Mouse (Mus musculus) forebrain, embryonic 13.5 days (tissue): ENCODE measurements around the gene Rmnd5a. TPM values are rescaled to one million over a fixed set of nuclear protein-coding genes. Genes with fewer than 3 reads are reported as not detected.
"Not testable (repeated sequence)": the region's sequence is repeated elsewhere in the genome, so short reads cannot be mapped to it uniquely, and the experiment has no call there.

Experiments used
- ATAC-seq: fragments of 200-750 bp; cut with Nextera tagmentation; 2 replicates; pipeline ENCODE4 v1.8.0; 2017
- H3K27ac ChIP-seq: fragments of 300-500 bp; sonication (generic); 2 replicates; pipeline ENCODE4 v1.5.1; 2015; ENCODE audit warnings: inconsistent platforms, mild to moderate bottlenecking, moderate library complexity
- H3K27me3 ChIP-seq: fragments of 300-500 bp; sonication (generic); 2 replicates; pipeline ENCODE4 v1.6.1; 2015; ENCODE audit warnings: mild to moderate bottlenecking, inconsistent platforms
- H3K36me3 ChIP-seq: fragments of 300-500 bp; sonication (generic); 2 replicates; pipeline ENCODE4 v1.6.1; 2015; ENCODE audit warnings: mild to moderate bottlenecking, inconsistent platforms; ENCODE audit not compliant: poor library complexity, severe bottlenecking
- H3K4me1 ChIP-seq: fragments of 300-500 bp; sonication (generic); 2 replicates; pipeline ENCODE4 v1.6.1; 2015; ENCODE audit warnings: inconsistent platforms
- H3K4me2 ChIP-seq: fragments of 300-500 bp; sonication (generic); 2 replicates; pipeline ENCODE4 v1.6.1; 2015; ENCODE audit warnings: inconsistent platforms, mild to moderate bottlenecking, moderate library complexity
- H3K4me3 ChIP-seq: fragments of 300-500 bp; sonication (generic); 2 replicates; pipeline ENCODE4 v1.5.1; 2015; ENCODE audit warnings: mild to moderate bottlenecking, inconsistent platforms
- H3K9ac ChIP-seq: fragments of 300-500 bp; sonication (generic); 2 replicates; pipeline ENCODE4 v1.6.1; 2015; ENCODE audit warnings: mild to moderate bottlenecking, inconsistent platforms
- H3K9me3 ChIP-seq: fragments of 300-500 bp; sonication (generic); replicated peaks from 2 replicates; pipeline ENCODE4 v1.6.1; 2016; ENCODE audit warnings: inconsistent platforms
- WGBS: fragments of 180-500 bp; shearing (Covaris S2); methylation state at CpG from one replicate; pipeline ENCODE4 v1.1.7; 2015; 5-methylcytosine and 5-hydroxymethylcytosine counted together
- polyA plus RNA-seq: library from polyadenylated mRNA; unstranded; fragments of >200 nt; fragmentation: Nextera tagmentation; extraction: Ambion mirVana; gene quantifications from 2 replicates; pipeline ENCODE4 v1.2.1, GENCODE M21; 2015

The Rmnd5a gene
- polyA plus RNA-seq, 1 experiment from 2014 or later = 6.8 TPM

- ATAC-seq = no peak
- no peaks in the 10 kb centered on the region for H3K36me3 ChIP-seq
- H3K4me1 ChIP-seq = no peaks in the 10 kb centered on the region
- no peak overlapping the region for H3K27ac ChIP-seq
- 76% methylated on average over 4 of the region's 4 CpGs for WGBS
- no peak overlapping the region for H3K9ac ChIP-seq
- H3K4me3 ChIP-seq = no peak overlapping the region
- no peak overlapping the region for H3K4me2 ChIP-seq
- no peaks in the 10 kb centered on the region for H3K9me3 ChIP-seq
- H3K27me3 ChIP-seq = no peaks in the 10 kb centered on the region
Observed at GRCm38 (mm10) chr6:71471830-71472520, 31.5 kb upstream of the Rmnd5a start.

GRCm38 (mm10) chr6:71469291-71469690 is 28.9 kb upstream of the Rmnd5a start:
- no peaks in the 10 kb centered on the region for H3K9me3 ChIP-seq
- no peaks in the 10 kb centered on the region for H3K27me3 ChIP-seq
- ATAC-seq = no peak
- H3K9ac ChIP-seq = no peak overlapping the region
- no peak overlapping the region for H3K4me3 ChIP-seq
- WGBS = 77% methylated on average over 3 of the region's 3 CpGs
- 0 out of 2 replicates have a peak, but pooled peaks cover 3% of the 10 kb centered on the region for H3K4me1 ChIP-seq
- H3K27ac ChIP-seq = no peak overlapping the region
- H3K36me3 ChIP-seq = no peaks in the 10 kb centered on the region
- H3K4me2 ChIP-seq = no peak overlapping the region

- no peaks in the 10 kb centered on the region for H3K27me3 ChIP-seq
- no peak overlapping the region for H3K27ac ChIP-seq
- H3K9ac ChIP-seq = no peak overlapping the region
- 0 out of 2 replicates have a peak, but pooled peaks cover 3% of the 10 kb centered on the region for H3K4me1 ChIP-seq
- no peaks in the 10 kb centered on the region for H3K9me3 ChIP-seq
- no peak overlapping the region for H3K4me2 ChIP-seq
- H3K36me3 ChIP-seq = no peaks in the 10 kb centered on the region
- H3K4me3 ChIP-seq = no peak overlapping the region
- WGBS = 69% methylated on average over 4 of the region's 4 CpGs
- no peak for ATAC-seq
Observed at GRCm38 (mm10) chr6:71467766-71468165, 27.3 kb upstream of the Rmnd5a start.

- no peak for ATAC-seq
- Histone ChIP-seq H3K9ac (no peak overlapping the region), H3K4me2 (no peak overlapping the region), H3K36me3 (no peaks in the 10 kb centered on the region), H3K4me1 (0 out of 2 replicates have a peak, but pooled peaks cover 3% of the 10 kb centered on the region), H3K27me3 (no peaks in the 10 kb centered on the region), H3K27ac (no peak overlapping the region), H3K9me3 (no peaks in the 10 kb centered on the region), H3K4me3 (no peak overlapping the region)
- 70% methylated on average over 3 of the region's 3 CpGs for WGBS
Observed at GRCm38 (mm10) chr6:71465146-71465545, 24.7 kb upstream of the Rmnd5a start.

GRCm38 (mm10) chr6:71457956-71458608 is 17.6 kb upstream of the Rmnd5a start:
- no peaks in the 10 kb centered on the region for H3K36me3 ChIP-seq
- no peaks in the 10 kb centered on the region for H3K9me3 ChIP-seq
- no peaks in the 10 kb centered on the region for H3K4me1 ChIP-seq
- no peak overlapping the region for H3K27ac ChIP-seq
- 81% methylated on average over 8 of the region's 8 CpGs for WGBS
- H3K4me3 ChIP-seq = no peak overlapping the region
- no peak overlapping the region for H3K4me2 ChIP-seq
- H3K27me3 ChIP-seq = no peaks in the 10 kb centered on the region
- no peak overlapping the region for H3K9ac ChIP-seq
- ATAC-seq = no peak

GRCm38 (mm10) chr6:71453983-71454739 is 13.7 kb upstream of the Rmnd5a start:
- not testable (repeated sequence) for ATAC-seq, H3K4me3 ChIP-seq, H3K27ac ChIP-seq, H3K4me2 ChIP-seq, H3K36me3 ChIP-seq, H3K4me1 ChIP-seq, H3K27me3 ChIP-seq, H3K9me3 ChIP-seq, H3K9ac ChIP-seq

- Histone ChIP-seq H3K4me1 (no peaks in the 10 kb centered on the region), H3K36me3 (no peaks in the 10 kb centered on the region), H3K9ac (no peak overlapping the region), H3K4me3 (no peak overlapping the region), H3K4me2 (no peak overlapping the region), H3K27ac (no peak overlapping the region), H3K27me3 (no peaks in the 10 kb centered on the region), H3K9me3 (no peaks in the 10 kb centered on the region)
- 82% methylated on average over 2 of the region's 2 CpGs for WGBS
- ATAC-seq = no peak
Observed at GRCm38 (mm10) chr6:71452792-71453191, 12.4 kb upstream of the Rmnd5a start.

- 86% methylated on average over 6 of the region's 6 CpGs for WGBS
- no peak overlapping the region for H3K9ac ChIP-seq
- no peaks in the 10 kb centered on the region for H3K9me3 ChIP-seq
- ATAC-seq = no peak
- H3K36me3 ChIP-seq = no peaks in the 10 kb centered on the region
- no peak overlapping the region for H3K27ac ChIP-seq
- H3K4me3 ChIP-seq = no peak overlapping the region
- H3K4me2 ChIP-seq = no peak overlapping the region
- H3K27me3 ChIP-seq = no peaks in the 10 kb centered on the region
- H3K4me1 ChIP-seq = peaks cover 10% of the 10 kb centered on the region
Observed at GRCm38 (mm10) chr6:71445560-71445959, 5.1 kb upstream of the Rmnd5a start.

- Histone ChIP-seq H3K4me1 (peaks cover 10% of the 10 kb centered on the region), H3K36me3 (no peaks in the 10 kb centered on the region), H3K9me3 (no peaks in the 10 kb centered on the region), H3K4me3 (no peak overlapping the region), H3K27me3 (no peaks in the 10 kb centered on the region), H3K4me2 (no peak overlapping the region), H3K9ac (no peak overlapping the region), H3K27ac (no peak overlapping the region)
- 63% methylated on average over 1 of the region's 1 CpGs for WGBS
- no peak for ATAC-seq
Observed at GRCm38 (mm10) chr6:71444756-71445155, 4.3 kb upstream of the Rmnd5a start.

GRCm38 (mm10) chr6:71442130-71442529 is 1.7 kb upstream of the Rmnd5a start:
- H3K4me2 ChIP-seq = no peak overlapping the region
- H3K27me3 ChIP-seq = no peaks in the 10 kb centered on the region
- ATAC-seq = no peak
- H3K9me3 ChIP-seq = no peaks in the 10 kb centered on the region
- H3K9ac ChIP-seq = no peak overlapping the region
- peaks cover 30% of the 10 kb centered on the region for H3K4me1 ChIP-seq
- no peak overlapping the region for H3K27ac ChIP-seq
- WGBS = 86% methylated on average over 2 of the region's 3 CpGs
- H3K36me3 ChIP-seq = no peaks in the 10 kb centered on the region
- H3K4me3 ChIP-seq = no peak overlapping the region

GRCm38 (mm10) chr6:71441251-71441580 is 779 bp upstream of the Rmnd5a start:
- Histone ChIP-seq H3K4me2 (peak overlapping the region; percentile 95), H3K4me1 (peaks cover 39% of the 10 kb centered on the region), H3K27ac (peak overlapping the region; percentile 98), H3K4me3 (peak overlapping the region; percentile 94), H3K9me3 (no peaks in the 10 kb centered on the region), H3K36me3 (no peaks in the 10 kb centered on the region), H3K27me3 (no peaks in the 10 kb centered on the region), H3K9ac (peak overlapping the region; percentile 86)
- peak; percentile 13 for ATAC-seq
- WGBS = 4% methylated on average over 12 of the region's 12 CpGs

GRCm38 (mm10) chr6:71440217-71440491 is 283 bp downstream of the Rmnd5a start:
- no peak; the same call in 1 of the 2 replicates for ATAC-seq
- Histone ChIP-seq H3K36me3 (no peaks in the 10 kb centered on the region), H3K4me2 (peak overlapping the region; percentile 82), H3K4me3 (peak overlapping the region; percentile 94), H3K27ac (peak overlapping the region; percentile 92), H3K4me1 (peaks cover 40% of the 10 kb centered on the region), H3K9ac (peak overlapping the region; percentile 95), H3K9me3 (no peaks in the 10 kb centered on the region), H3K27me3 (no peaks in the 10 kb centered on the region)
- WGBS = under 1% methylated on average over 43 of the region's 47 CpGs
